Mouse (Mus musculus): ENCODE measurements around the gene Golt1b. TPM values are rescaled to one million over a fixed set of nuclear protein-coding genes. Genes with fewer than 3 reads are reported as not detected.

Gene Golt1b
- polyA plus RNA-seq, 1 experiment, result 9.4 TPM

GRCm38 (mm10) chr6:142365742-142366472, 21.1 kb upstream of the Golt1b start:
- no peaks in the 10 kb centered on the region for H3K27me3 ChIP-seq (ENCODE audit: control insufficient read depth, insufficient read depth, low read length)
- no peak overlapping the region for H3K27ac ChIP-seq (ENCODE audit: control insufficient read depth, insufficient read depth, low read length)
- 92% methylated on average over 8 of the region's 8 CpGs for WGBS
- H3K4me3 ChIP-seq (ENCODE audit: control insufficient read depth, insufficient read depth, low read length), result no peak overlapping the region
- peaks cover 73% of the 10 kb centered on the region for H3K36me3 ChIP-seq (ENCODE audit: control insufficient read depth, insufficient read depth, low read length)
- no peaks in the 10 kb centered on the region for H3K4me1 ChIP-seq (replicated peaks; ENCODE audit: control insufficient read depth, insufficient read depth, low read length)
- no peak for DNase-seq
- no peak for TF ChIP-seq CTCF (IDR thresholded peaks at IDR 0.05; ENCODE audit: borderline replicate concordance, control insufficient read depth, extremely low read depth, insufficient read depth, low read length, poor library complexity)
- no peak for TF ChIP-seq POLR2A (IDR thresholded peaks at IDR 0.05; ENCODE audit: control insufficient read depth, extremely low read depth, insufficient read depth, low read length, poor library complexity)

- no peak overlapping the region for H3K27ac ChIP-seq (ENCODE audit: control insufficient read depth, insufficient read depth, low read length)
- no peak for TF ChIP-seq CTCF (IDR thresholded peaks at IDR 0.05; ENCODE audit: borderline replicate concordance, control insufficient read depth, extremely low read depth, insufficient read depth, low read length, poor library complexity)
- TF ChIP-seq POLR2A (IDR thresholded peaks at IDR 0.05; ENCODE audit: control insufficient read depth, extremely low read depth, insufficient read depth, low read length, poor library complexity), result no peak
- peaks cover 72% of the 10 kb centered on the region for H3K36me3 ChIP-seq (ENCODE audit: control insufficient read depth, insufficient read depth, low read length)
- 96% methylated on average over 10 of the region's 10 CpGs for WGBS
- no peak overlapping the region for H3K4me3 ChIP-seq (ENCODE audit: control insufficient read depth, insufficient read depth, low read length)
- no peaks in the 10 kb centered on the region for H3K4me1 ChIP-seq (replicated peaks; ENCODE audit: control insufficient read depth, insufficient read depth, low read length)
- H3K27me3 ChIP-seq (ENCODE audit: control insufficient read depth, insufficient read depth, low read length), result no peaks in the 10 kb centered on the region
- no peak for DNase-seq
Observed at GRCm38 (mm10) chr6:142366473-142367018, 20.5 kb upstream of the Golt1b start.

DNA sequence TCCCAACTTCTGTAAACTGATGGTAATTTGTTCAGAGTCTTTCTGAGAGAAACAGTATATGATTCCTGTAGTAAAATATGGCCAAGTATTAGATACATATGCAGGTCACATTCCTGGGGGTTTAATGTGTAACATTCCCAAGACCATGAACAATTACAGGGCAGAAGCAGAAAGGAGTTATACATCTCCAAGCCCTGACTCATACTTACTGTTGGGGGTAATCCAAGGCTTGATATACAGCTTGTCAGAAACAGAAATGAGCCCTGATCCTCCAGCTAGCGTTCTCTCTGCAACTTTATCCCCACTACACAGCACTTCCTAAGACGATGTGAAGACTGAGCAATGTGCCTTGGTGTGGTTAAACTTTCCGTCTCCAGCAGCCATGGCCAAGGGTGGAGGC, 19.5 kb upstream of the Golt1b start:
- Histone ChIP-seq H3K4me1 (replicated peaks; ENCODE audit: control insufficient read depth, insufficient read depth, low read length) (no peaks in the 10 kb centered on the region), H3K4me3 (ENCODE audit: control insufficient read depth, insufficient read depth, low read length) (no peak overlapping the region), H3K27me3 (ENCODE audit: control insufficient read depth, insufficient read depth, low read length) (no peaks in the 10 kb centered on the region), H3K36me3 (ENCODE audit: control insufficient read depth, insufficient read depth, low read length) (peaks cover 71% of the 10 kb centered on the region), H3K27ac (ENCODE audit: control insufficient read depth, insufficient read depth, low read length) (no peak overlapping the region)
- DNase-seq, result no peak
- TF ChIP-seq POLR2A (IDR thresholded peaks at IDR 0.05; ENCODE audit: control insufficient read depth, extremely low read depth, insufficient read depth, low read length, poor library complexity) (no peak), CTCF (IDR thresholded peaks at IDR 0.05; ENCODE audit: borderline replicate concordance, control insufficient read depth, extremely low read depth, insufficient read depth, low read length, poor library complexity) (no peak)
- WGBS, result 96% methylated on average over 3 of the region's 3 CpGs

- WGBS, result 96% methylated on average over 3 of the region's 3 CpGs
Observed at GRCm38 (mm10) chr6:142369568-142369967, 17.5 kb upstream of the Golt1b start.

GRCm38 (mm10) chr6:142377081-142377480, 9.9 kb upstream of the Golt1b start:
- H3K4me3 ChIP-seq (ENCODE audit: control insufficient read depth, insufficient read depth, low read length), result no peak overlapping the region
- no peaks in the 10 kb centered on the region for H3K4me1 ChIP-seq (replicated peaks; ENCODE audit: control insufficient read depth, insufficient read depth, low read length)
- H3K36me3 ChIP-seq (ENCODE audit: control insufficient read depth, insufficient read depth, low read length), result peaks cover 31% of the 10 kb centered on the region
- H3K27ac ChIP-seq (ENCODE audit: control insufficient read depth, insufficient read depth, low read length), result no peak overlapping the region
- no peaks in the 10 kb centered on the region for H3K27me3 ChIP-seq (ENCODE audit: control insufficient read depth, insufficient read depth, low read length)
- WGBS, result 74% methylated on average over 1 of the region's 1 CpGs
- TF ChIP-seq POLR2A (IDR thresholded peaks at IDR 0.05; ENCODE audit: control insufficient read depth, extremely low read depth, insufficient read depth, low read length, poor library complexity) (no peak), CTCF (IDR thresholded peaks at IDR 0.05; ENCODE audit: borderline replicate concordance, control insufficient read depth, extremely low read depth, insufficient read depth, low read length, poor library complexity) (no peak)
- no peak for DNase-seq

More at GRCm38 (mm10) chr6:142369568-142369967, 17.5 kb upstream of the Golt1b start:
- Histone ChIP-seq H3K4me3 (ENCODE audit: control insufficient read depth, insufficient read depth, low read length) (no peak overlapping the region), H3K36me3 (ENCODE audit: control insufficient read depth, insufficient read depth, low read length) (peaks cover 65% of the 10 kb centered on the region), H3K27me3 (ENCODE audit: control insufficient read depth, insufficient read depth, low read length) (no peaks in the 10 kb centered on the region), H3K27ac (ENCODE audit: control insufficient read depth, insufficient read depth, low read length) (no peak overlapping the region), H3K4me1 (replicated peaks; ENCODE audit: control insufficient read depth, insufficient read depth, low read length) (no peaks in the 10 kb centered on the region)
- TF ChIP-seq POLR2A (IDR thresholded peaks at IDR 0.05; ENCODE audit: control insufficient read depth, extremely low read depth, insufficient read depth, low read length, poor library complexity), result no peak
- TF ChIP-seq CTCF (IDR thresholded peaks at IDR 0.05; ENCODE audit: borderline replicate concordance, control insufficient read depth, extremely low read depth, insufficient read depth, low read length, poor library complexity), result no peak
- DNase-seq, result no peak

- peaks cover 23% of the 10 kb centered on the region for H3K36me3 ChIP-seq (ENCODE audit: control insufficient read depth, insufficient read depth, low read length)
- WGBS, result 96% methylated on average over 8 of the region's 8 CpGs
Observed at GRCm38 (mm10) chr6:142378576-142379330, 8.3 kb upstream of the Golt1b start.

More at GRCm38 (mm10) chr6:142378576-142379330, 8.3 kb upstream of the Golt1b start:
- Histone ChIP-seq H3K27ac (ENCODE audit: control insufficient read depth, insufficient read depth, low read length) (no peak overlapping the region), H3K27me3 (ENCODE audit: control insufficient read depth, insufficient read depth, low read length) (no peaks in the 10 kb centered on the region), H3K4me3 (ENCODE audit: control insufficient read depth, insufficient read depth, low read length) (no peak overlapping the region), H3K4me1 (replicated peaks; ENCODE audit: control insufficient read depth, insufficient read depth, low read length) (no peaks in the 10 kb centered on the region)
- no peak for DNase-seq
- TF ChIP-seq POLR2A (IDR thresholded peaks at IDR 0.05; ENCODE audit: control insufficient read depth, extremely low read depth, insufficient read depth, low read length, poor library complexity), result no peak
- TF ChIP-seq CTCF (IDR thresholded peaks at IDR 0.05; ENCODE audit: borderline replicate concordance, control insufficient read depth, extremely low read depth, insufficient read depth, low read length, poor library complexity), result no peak
